Mouse (Mus musculus) small intestine, adult 2 months (tissue): ENCODE data around the gene Cym.

Experiments used
- CTCF ChIP-seq: fragments of 200-500 bp; IDR thresholded peaks from 2 replicates; pipeline ENCODE4 v1.5.1; 2012; ENCODE audit warnings: low read depth, mild to moderate bottlenecking, control low read depth, inconsistent platforms, low read length, moderate library complexity, mixed read lengths; ENCODE audit not compliant: insufficient replicate concordance, insufficient read length; ENCODE audit errors: extremely low read depth
- POLR2A ChIP-seq: fragments of 200-500 bp; IDR thresholded peaks from 2 replicates; pipeline ENCODE4 v1.6.1; 2012; ENCODE audit warnings: low read depth, mild to moderate bottlenecking, control low read depth, inconsistent platforms, low read length, moderate library complexity

DNA sequence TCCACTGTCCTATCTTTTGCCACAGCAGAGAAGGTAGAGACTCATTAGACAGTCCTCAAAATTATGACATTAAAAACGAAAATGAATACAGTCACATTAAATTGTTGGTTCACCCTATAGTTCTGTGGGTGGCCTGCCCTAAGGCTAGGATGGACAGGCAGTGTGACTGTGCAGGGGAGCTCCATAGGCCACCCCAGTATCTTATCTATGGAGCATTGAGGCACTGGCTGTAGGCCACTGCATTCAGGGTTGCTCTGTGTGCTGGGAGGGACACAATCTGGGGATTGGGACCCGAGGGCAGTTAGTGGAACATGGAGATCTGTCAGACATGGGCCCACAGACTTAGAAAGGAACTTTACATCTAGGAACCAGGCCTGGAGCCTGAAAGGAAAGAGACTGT lies 12.4 kb upstream of the Cym start:
- TF ChIP-seq CTCF (no peak), POLR2A (no peak)
